Mouse (Mus musculus): Measurements from ENCODE around the gene Rab21.

DNA sequence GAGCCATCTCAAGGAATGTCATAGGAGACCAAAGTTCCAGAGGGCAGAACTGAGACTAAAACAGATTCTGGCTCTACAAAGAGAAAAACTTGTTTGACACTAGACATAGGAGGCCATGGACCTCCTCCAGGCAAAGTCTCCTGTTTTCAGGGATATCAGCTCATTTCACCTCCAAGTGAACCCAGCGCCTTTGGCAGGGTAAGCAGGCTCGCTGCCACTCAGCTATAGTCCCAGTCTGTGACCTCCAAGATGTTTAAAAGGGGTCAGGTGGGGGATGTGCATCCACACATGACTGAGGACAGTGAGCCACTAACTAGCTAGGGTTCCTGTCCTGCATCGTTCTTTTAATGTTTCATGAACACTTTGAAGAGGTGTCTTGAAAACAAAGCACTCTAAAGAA lies 2.7 kb downstream of the Rab21 start:
- TF ChIP-seq GATA1 (IDR thresholded peaks at IDR 0.05; ENCODE audit: borderline replicate concordance, low read length) (no peak), FLI1 (IDR thresholded peaks at IDR 0.05; ENCODE audit: low read length) (no peak)
